Comparison of ENCODE assay signal across 15 mouse cellular contexts in genomic region chr8:123700399-123701070, GRCm38 (mm10). TPM values are rescaled to one million over a fixed set of nuclear protein-coding genes. Genes with fewer than 3 reads are reported as not detected.
DNase-seq lines count a peak whose midpoint lies in the region; ATAC-seq and TF ChIP-seq lines count a peak whose summit lies in the region.
"Had no signal": no experiment of that assay in that cellular context is flagged by ENCODE, and none has a peak within 500 bp of the region (broad histone marks: within the 10 kb centered on the region; RNA-seq: fewer than 3 reads in every experiment).

No protein-coding gene starts in this region.

- H3K27ac ChIP-seq in kidney, embryonic 14.5 days (ENCODE audit: low read depth, low read length): no peak overlapping the region
- H3K27ac ChIP-seq in stomach, embryonic 14.5 days (ENCODE audit: low read length): peak overlapping the region; percentile 21; the same call in 1 of the 2 replicates
- no peak overlapping the region for H3K27ac ChIP-seq in stomach, postnatal 0 days (replicated peaks)
- 0 out of 2 replicates have a peak overlapping the region, but pooled peaks have one; percentile 2 for H3K27ac ChIP-seq in embryonic facial prominence, embryonic 14.5 days (replicated peaks; ENCODE audit: low read depth, low read length)
- peak overlapping the region; percentile 33; the same call in 1 of the 2 replicates for H3K27ac ChIP-seq in stomach, embryonic 16.5 days (ENCODE audit: low read length)
- H3K27ac ChIP-seq in midbrain, embryonic 13.5 days: no peak overlapping the region
- H3K27ac ChIP-seq: heart, embryonic 15.5 days; hindbrain, embryonic 15.5 days; liver, embryonic 15.5 days had no signal

- H3K27me3 ChIP-seq in kidney, embryonic 14.5 days (ENCODE audit: control insufficient read depth, insufficient read depth, low read length): no peaks in the 10 kb centered on the region
- H3K27me3 ChIP-seq in stomach, embryonic 14.5 days (ENCODE audit: control insufficient read depth, insufficient read depth, low read length): no peaks in the 10 kb centered on the region
- H3K27me3 ChIP-seq in stomach, postnatal 0 days (ENCODE audit: control insufficient read depth, insufficient read depth, low read length): no peaks in the 10 kb centered on the region
- H3K27me3 ChIP-seq in embryonic facial prominence, embryonic 14.5 days (replicated peaks; ENCODE audit: control insufficient read depth, insufficient read depth, low read length): no peaks in the 10 kb centered on the region
- no peaks in the 10 kb centered on the region for H3K27me3 ChIP-seq in stomach, embryonic 16.5 days (ENCODE audit: control insufficient read depth, insufficient read depth, low read length)
- no peaks in the 10 kb centered on the region for H3K27me3 ChIP-seq in midbrain, embryonic 13.5 days
- H3K27me3 ChIP-seq: heart, embryonic 15.5 days; hindbrain, embryonic 15.5 days; liver, embryonic 15.5 days had no signal

- H3K9ac ChIP-seq in kidney, embryonic 14.5 days (ENCODE audit: low read depth, low read length): no peak overlapping the region
- no peak overlapping the region for H3K9ac ChIP-seq in stomach, embryonic 14.5 days (replicated peaks; ENCODE audit: low read depth, low read length)
- no peak overlapping the region for H3K9ac ChIP-seq in stomach, postnatal 0 days (ENCODE audit: low read length)
- H3K9ac ChIP-seq in embryonic facial prominence, embryonic 14.5 days (ENCODE audit: low read depth, low read length): no peak overlapping the region
- H3K9ac ChIP-seq in stomach, embryonic 16.5 days (ENCODE audit: low read length): no peak overlapping the region
- no peak overlapping the region for H3K9ac ChIP-seq in midbrain, embryonic 13.5 days (replicated peaks)
- H3K9ac ChIP-seq: heart, embryonic 15.5 days; hindbrain, embryonic 15.5 days; liver, embryonic 15.5 days had no signal

- peaks cover 14% of the 10 kb centered on the region for H3K4me1 ChIP-seq in kidney, embryonic 14.5 days (ENCODE audit: control insufficient read depth, insufficient read depth, low read length)
- peaks cover 23% of the 10 kb centered on the region for H3K4me1 ChIP-seq in stomach, embryonic 14.5 days (ENCODE audit: control insufficient read depth, insufficient read depth, low read length)
- no peaks in the 10 kb centered on the region for H3K4me1 ChIP-seq in stomach, postnatal 0 days (replicated peaks; ENCODE audit: control insufficient read depth, insufficient read depth)
- peaks cover 21% of the 10 kb centered on the region for H3K4me1 ChIP-seq in embryonic facial prominence, embryonic 14.5 days (ENCODE audit: control insufficient read depth, insufficient read depth, low read length)
- peaks cover 25% of the 10 kb centered on the region for H3K4me1 ChIP-seq in stomach, embryonic 16.5 days (ENCODE audit: control insufficient read depth, insufficient read depth, low read length)
- H3K4me1 ChIP-seq in midbrain, embryonic 13.5 days (replicated peaks): peaks cover 7% of the 10 kb centered on the region; the same call in 1 of the 2 replicates

- no peak for DNase-seq in kidney, postnatal 10 days
- DNase-seq in stomach, postnatal 0 days (ENCODE audit: low spot score): no peak
- peak; percentile 75 for DNase-seq in embryonic facial prominence, embryonic 14.5 days (ENCODE audit: low spot score)
- DNase-seq in urinary bladder, postnatal 25 days (ENCODE audit: low spot score): no peak
- DNase-seq: adrenal gland, adult 2 months; cerebellum, adult 8-10 months; kidney, adult 2 months; layer of hippocampus, adult 9-11 months had no signal

- no peaks in the 10 kb centered on the region for H3K36me3 ChIP-seq in kidney, embryonic 14.5 days (ENCODE audit: control insufficient read depth, insufficient read depth, low read length)
- H3K36me3 ChIP-seq in stomach, embryonic 14.5 days (ENCODE audit: control insufficient read depth, insufficient read depth, low read length): no peaks in the 10 kb centered on the region
- H3K36me3 ChIP-seq in stomach, postnatal 0 days (ENCODE audit: control insufficient read depth, insufficient read depth, low read length): no peaks in the 10 kb centered on the region
- H3K36me3 ChIP-seq in embryonic facial prominence, embryonic 14.5 days (ENCODE audit: control insufficient read depth, insufficient read depth, low read length): no peaks in the 10 kb centered on the region
- H3K36me3 ChIP-seq in stomach, embryonic 16.5 days (ENCODE audit: control insufficient read depth, insufficient read depth, low read length): no peaks in the 10 kb centered on the region
- no peaks in the 10 kb centered on the region for H3K36me3 ChIP-seq in midbrain, embryonic 13.5 days
- H3K36me3 ChIP-seq: heart, embryonic 15.5 days; hindbrain, embryonic 15.5 days; liver, embryonic 15.5 days had no signal

- no peak overlapping the region for H3K4me3 ChIP-seq in kidney, embryonic 14.5 days (ENCODE audit: low read length)
- H3K4me3 ChIP-seq in stomach, embryonic 14.5 days (ENCODE audit: low read depth, low read length): no peak overlapping the region
- H3K4me3 ChIP-seq in stomach, postnatal 0 days (ENCODE audit: low read depth, low read length): no peak overlapping the region
- H3K4me3 ChIP-seq in embryonic facial prominence, embryonic 14.5 days (ENCODE audit: low read depth, low read length): no peak overlapping the region
- no peak overlapping the region for H3K4me3 ChIP-seq in stomach, embryonic 16.5 days (replicated peaks; ENCODE audit: low read length)
- no peak overlapping the region for H3K4me3 ChIP-seq in midbrain, embryonic 13.5 days (replicated peaks)
- H3K4me3 ChIP-seq: heart, embryonic 15.5 days; hindbrain, embryonic 15.5 days; liver, embryonic 15.5 days had no signal

- 16% methylated on average over 12 of the region's 12 CpGs for WGBS in kidney, embryonic 14.5 days
- 45% methylated on average over 12 of the region's 12 CpGs for WGBS in stomach, embryonic 14.5 days
- WGBS in stomach, postnatal 0 days: 50% methylated on average over 12 of the region's 12 CpGs
- WGBS in embryonic facial prominence, embryonic 14.5 days: 16% methylated on average over 12 of the region's 12 CpGs
- 46% methylated on average over 12 of the region's 12 CpGs for WGBS in stomach, embryonic 16.5 days
- 75% methylated on average over 12 of the region's 12 CpGs for WGBS in midbrain, embryonic 13.5 days

- no peak overlapping the region for H3K4me2 ChIP-seq in kidney, embryonic 14.5 days (replicated peaks; ENCODE audit: low read depth, low read length)
- no peak overlapping the region for H3K4me2 ChIP-seq in stomach, embryonic 14.5 days (replicated peaks; ENCODE audit: low read depth, low read length)
- no peak overlapping the region for H3K4me2 ChIP-seq in stomach, postnatal 0 days (replicated peaks; ENCODE audit: low read depth)
- peak overlapping the region; percentile 8; the same call in 1 of the 2 replicates for H3K4me2 ChIP-seq in embryonic facial prominence, embryonic 14.5 days (ENCODE audit: low read depth, low read length)
- no peak overlapping the region for H3K4me2 ChIP-seq in stomach, embryonic 16.5 days (ENCODE audit: low read depth, low read length)
- H3K4me2 ChIP-seq in midbrain, embryonic 13.5 days (replicated peaks): no peak overlapping the region
- H3K4me2 ChIP-seq: heart, embryonic 15.5 days; hindbrain, embryonic 15.5 days; liver, embryonic 15.5 days had no signal

- no peak for TF ChIP-seq EP300 in stomach, postnatal 0 days (optimal IDR thresholded peaks at IDR 0.05)

- peak; percentile 50; the same call in 1 of the 2 replicates for ATAC-seq in kidney, embryonic 14.5 days (ENCODE audit: low FRiP score, low TSS enrichment)
- ATAC-seq in stomach, embryonic 14.5 days (ENCODE audit: insufficient number of reproducible peaks, insufficient read depth, low FRiP score, low read depth): no peak
- ATAC-seq in stomach, postnatal 0 days (ENCODE audit: low FRiP score, low TSS enrichment): no peak
- ATAC-seq in embryonic facial prominence, embryonic 14.5 days (ENCODE audit: low read depth): peak; percentile 56; the same call in 1 of the 2 replicates
- no peak for ATAC-seq in stomach, embryonic 16.5 days (ENCODE audit: insufficient read depth, low FRiP score)
- ATAC-seq in midbrain, embryonic 13.5 days: no peak

- TF ChIP-seq CTCF in stomach, postnatal 0 days (IDR thresholded peaks at IDR 0.05; ENCODE audit: low read depth): no peak

- no peaks in the 10 kb centered on the region for H3K9me3 ChIP-seq in kidney, embryonic 14.5 days (ENCODE audit: control insufficient read depth, low read length)
- H3K9me3 ChIP-seq in stomach, embryonic 14.5 days (ENCODE audit: control insufficient read depth, low read depth, low read length): no peaks in the 10 kb centered on the region
- H3K9me3 ChIP-seq in stomach, postnatal 0 days (ENCODE audit: control insufficient read depth, low read length): no peaks in the 10 kb centered on the region
- H3K9me3 ChIP-seq in embryonic facial prominence, embryonic 14.5 days (ENCODE audit: control insufficient read depth, low read length): no peaks in the 10 kb centered on the region
- H3K9me3 ChIP-seq in stomach, embryonic 16.5 days (replicated peaks; ENCODE audit: control insufficient read depth, low read length): no peaks in the 10 kb centered on the region
- no peaks in the 10 kb centered on the region for H3K9me3 ChIP-seq in midbrain, embryonic 13.5 days
- H3K9me3 ChIP-seq: heart, embryonic 15.5 days; hindbrain, embryonic 15.5 days; liver, embryonic 15.5 days had no signal

RNA-seq across cellular contexts. Expression of gene Rhou, which starts 46.8 kb away (rescaled TPM):
- 9.8 and 11.2 TPM in 2 replicates for polyA plus RNA-seq in kidney, embryonic 14.5 days (2014; fragmentation: Nextera tagmentation; extraction: Ambion mirVana)
- 10.8 and 11.7 TPM in 2 replicates for polyA plus RNA-seq in stomach, embryonic 14.5 days (2014; fragmentation: Nextera tagmentation; extraction: Ambion mirVana)
- 7.3 and 10.9 TPM in 2 replicates for polyA plus RNA-seq in stomach, postnatal 0 days (2015; fragmentation: Nextera tagmentation; extraction: Ambion mirVana)
- 9.5 and 9.6 TPM in 2 replicates for polyA plus RNA-seq in embryonic facial prominence, embryonic 14.5 days (2014; fragmentation: Nextera tagmentation; extraction: Ambion mirVana)
- polyA plus RNA-seq in stomach, embryonic 16.5 days (2015; fragmentation: Nextera tagmentation; extraction: Ambion mirVana): 7.8 and 8.7 TPM in 2 replicates
- 9.3 and 11.6 TPM in 2 replicates for polyA plus RNA-seq in midbrain, embryonic 13.5 days (2015; fragmentation: Nextera tagmentation; extraction: Ambion mirVana)

Comparison
In these comparisons a context has a peak if more than half of its experiments do, and no peak if none do; other contexts are left out.
1. H3K27ac ChIP-seq: peak in stomach, embryonic 14.5 days (single experiment), embryonic facial prominence, embryonic 14.5 days (single experiment) and stomach, embryonic 16.5 days (single experiment); none in kidney, embryonic 14.5 days (single experiment), stomach, postnatal 0 days (single experiment) and midbrain, embryonic 13.5 days (single experiment).
2. ATAC-seq: peak in kidney, embryonic 14.5 days (single experiment) and embryonic facial prominence, embryonic 14.5 days (single experiment); none in stomach, embryonic 14.5 days (single experiment), stomach, postnatal 0 days (single experiment), stomach, embryonic 16.5 days (single experiment) and midbrain, embryonic 13.5 days (single experiment).